Mouse (Mus musculus): ENCODE measurements around the gene Filip1l. TPM values are rescaled to one million over a fixed set of nuclear protein-coding genes. Genes with fewer than 3 reads are reported as not detected.

Filip1l gene
- polyA plus RNA-seq, 1 experiment from 2014 or later, result 11.8 TPM

DNA sequence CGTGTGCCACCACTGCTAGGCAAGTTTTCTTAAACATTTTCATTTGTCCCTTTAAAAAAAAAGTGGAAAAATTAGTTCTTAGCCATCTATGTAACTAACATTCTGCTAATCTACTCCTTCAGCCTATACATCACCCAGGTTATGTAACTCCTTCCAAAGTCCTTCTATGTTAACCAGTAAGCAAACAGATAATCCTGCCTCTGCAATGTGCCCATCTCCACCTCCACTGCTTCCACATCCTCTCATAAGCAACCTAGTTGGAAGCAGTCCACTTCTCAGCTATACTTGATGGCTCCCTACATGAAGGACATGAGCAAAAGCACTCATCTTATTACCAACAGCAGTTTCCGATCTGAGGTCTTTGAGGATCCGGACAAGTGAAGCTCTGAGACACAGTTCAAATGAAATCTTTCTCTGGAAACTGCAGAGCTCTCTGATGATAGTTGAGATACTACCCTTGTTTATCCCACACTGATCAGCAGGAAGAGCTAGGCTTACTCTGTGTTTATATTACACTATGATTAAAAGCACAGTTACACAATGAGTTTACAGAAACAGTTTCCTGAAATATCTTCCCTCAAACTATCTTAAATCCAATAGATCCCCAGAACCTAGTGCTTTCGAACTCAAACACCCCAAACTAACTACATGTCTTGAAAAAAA, 244.5 kb downstream of the Filip1l start:
- no peaks in the 10 kb centered on the region for H3K4me1 ChIP-seq (replicated peaks; ENCODE audit: control insufficient read depth, insufficient read depth, low read length)
- H3K9ac ChIP-seq (ENCODE audit: low read depth, low read length), result no peak overlapping the region
- no peak overlapping the region for H3K4me2 ChIP-seq (replicated peaks; ENCODE audit: low read depth, low read length)
- no peaks in the 10 kb centered on the region for H3K36me3 ChIP-seq (ENCODE audit: control insufficient read depth, insufficient read depth, low read length)
- 92% methylated on average over 4 of the region's 4 CpGs for WGBS
- DNase-seq (ENCODE audit: low spot score), result no peak
- no peak overlapping the region for H3K27ac ChIP-seq (ENCODE audit: low read depth, low read length)
- no peak for ATAC-seq (ENCODE audit: low FRiP score)
- no peaks in the 10 kb centered on the region for H3K27me3 ChIP-seq (ENCODE audit: control insufficient read depth, insufficient read depth, low read length)
- H3K9me3 ChIP-seq (ENCODE audit: control insufficient read depth, low read length), result no peaks in the 10 kb centered on the region
- H3K4me3 ChIP-seq (ENCODE audit: low read depth, low read length), result no peak overlapping the region

DNA sequence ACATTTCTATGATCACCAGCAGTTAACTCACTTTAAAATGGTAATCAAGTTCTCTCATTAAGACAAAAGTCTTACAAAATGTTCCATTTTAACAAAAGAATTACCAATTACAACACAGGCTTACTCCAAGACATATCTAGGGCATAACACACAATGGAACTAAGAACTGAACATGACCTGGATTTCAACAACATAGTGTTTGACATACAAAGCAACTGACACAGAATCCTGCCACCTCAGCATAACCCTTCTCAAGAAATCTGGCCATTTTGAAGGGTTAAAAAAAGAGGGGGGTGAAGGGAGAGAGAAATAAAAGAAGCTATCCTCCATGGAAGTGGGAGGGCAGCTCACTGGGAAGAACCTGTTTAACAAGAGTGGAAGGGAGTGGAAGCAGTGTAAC, 248.1 kb downstream of the Filip1l start:
- H3K27me3 ChIP-seq (ENCODE audit: control insufficient read depth, insufficient read depth, low read length), result no peaks in the 10 kb centered on the region
- H3K27ac ChIP-seq (ENCODE audit: low read depth, low read length), result no peak overlapping the region
- DNase-seq (ENCODE audit: low spot score) (no peak), ATAC-seq (ENCODE audit: low FRiP score) (no peak)
- no peaks in the 10 kb centered on the region for H3K9me3 ChIP-seq (ENCODE audit: control insufficient read depth, low read length)
- H3K36me3 ChIP-seq (ENCODE audit: control insufficient read depth, insufficient read depth, low read length), result no peaks in the 10 kb centered on the region
- no peak overlapping the region for H3K4me2 ChIP-seq (replicated peaks; ENCODE audit: low read depth, low read length)
- H3K9ac ChIP-seq (ENCODE audit: low read depth, low read length), result no peak overlapping the region
- no peak overlapping the region for H3K4me3 ChIP-seq (ENCODE audit: low read depth, low read length)
- no peaks in the 10 kb centered on the region for H3K4me1 ChIP-seq (replicated peaks; ENCODE audit: control insufficient read depth, insufficient read depth, low read length)

DNA sequence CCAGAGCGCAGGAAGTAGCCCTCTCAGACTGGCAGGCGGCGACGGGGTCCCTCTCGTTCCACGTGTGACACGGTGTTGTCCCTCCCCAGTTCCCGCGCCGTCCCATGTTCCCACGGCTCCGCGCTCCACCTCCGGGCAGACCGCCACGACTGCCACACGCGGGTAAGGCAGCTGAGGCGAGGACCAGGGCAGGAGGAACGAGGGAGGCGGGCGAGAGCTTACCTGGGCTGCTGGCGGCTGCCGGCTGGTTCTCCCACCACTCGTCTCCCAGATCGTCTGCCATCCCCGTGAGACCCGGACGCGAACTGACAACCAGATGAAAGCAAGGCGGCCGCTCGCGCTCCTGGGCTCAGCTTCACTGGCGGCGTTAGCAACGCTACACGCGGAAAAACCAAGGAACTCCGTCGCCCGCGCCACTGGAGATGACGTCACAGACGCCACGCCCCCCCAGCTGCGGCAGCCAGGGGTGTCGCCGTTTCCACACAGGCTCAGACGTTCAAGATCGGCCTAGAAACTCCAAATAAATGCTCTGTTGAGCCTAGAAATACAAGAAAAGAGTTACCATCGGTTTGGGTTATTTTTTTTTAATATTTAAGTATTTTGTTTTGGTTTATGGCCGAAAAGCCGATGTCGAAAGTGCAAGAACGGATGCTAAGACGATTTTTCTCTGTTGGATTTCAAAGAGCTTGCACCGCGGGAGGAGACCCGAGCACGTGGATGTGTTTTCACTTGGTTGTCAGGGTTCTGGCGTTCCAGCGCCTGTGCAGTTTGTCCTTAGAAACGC, 253.7 kb downstream of the Filip1l start, which contains the start of gene Cmss1:
Gene Cmss1, minus strand, starts transcription at position 421 of the 784 bp plus-strand sequence.
- Histone ChIP-seq H3K27ac (ENCODE audit: low read depth, low read length) (no peak within 1 kb of the TSS), H3K9me3 (ENCODE audit: control insufficient read depth, low read length) (no peaks in the 10 kb centered on the region)

DNA sequence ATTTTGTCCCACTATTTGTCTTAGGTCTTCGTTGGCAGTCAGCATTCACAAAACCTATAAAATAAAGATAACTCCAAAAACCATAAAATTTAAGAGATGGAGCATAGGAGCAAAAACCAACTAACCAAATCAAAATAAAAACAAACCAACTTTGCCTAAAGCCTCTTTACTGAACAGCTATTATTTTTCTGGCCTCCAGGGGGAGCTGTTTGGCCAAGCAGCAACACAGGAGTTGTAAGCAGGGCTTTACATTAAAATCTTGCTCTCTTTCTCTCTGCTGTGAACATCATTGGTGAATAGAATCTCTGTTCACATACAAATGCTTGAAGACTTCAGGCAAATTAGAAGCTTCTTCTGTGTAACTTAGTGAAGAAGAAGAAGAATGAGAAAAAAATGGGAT, 258.9 kb downstream of the Filip1l start:
- H3K9ac ChIP-seq (ENCODE audit: low read depth, low read length), result no peak overlapping the region
- no peaks in the 10 kb centered on the region for H3K27me3 ChIP-seq (ENCODE audit: control insufficient read depth, insufficient read depth, low read length)
- no peaks in the 10 kb centered on the region for H3K9me3 ChIP-seq (ENCODE audit: control insufficient read depth, low read length)
- H3K4me3 ChIP-seq (ENCODE audit: low read depth, low read length), result no peak overlapping the region
- no peaks in the 10 kb centered on the region for H3K36me3 ChIP-seq (ENCODE audit: control insufficient read depth, insufficient read depth, low read length)
- DNase-seq (ENCODE audit: low spot score) (peak; percentile 61), ATAC-seq (ENCODE audit: low FRiP score) (no peak)
- H3K27ac ChIP-seq (ENCODE audit: low read depth, low read length), result no peak overlapping the region
- H3K4me2 ChIP-seq (replicated peaks; ENCODE audit: low read depth, low read length), result no peak overlapping the region
- H3K4me1 ChIP-seq (replicated peaks; ENCODE audit: control insufficient read depth, insufficient read depth, low read length), result no peaks in the 10 kb centered on the region
- 5% methylated on average over 1 of the region's 1 CpGs for WGBS

More for the DNA sequence above, 253.7 kb downstream of the Filip1l start, which contains the start of gene Cmss1:
- Histone ChIP-seq H3K4me2 (replicated peaks; ENCODE audit: low read depth, low read length) (peak within 1 kb of the TSS; percentile 79), H3K36me3 (ENCODE audit: control insufficient read depth, insufficient read depth, low read length) (no peaks in the 10 kb centered on the region), H3K27me3 (ENCODE audit: control insufficient read depth, insufficient read depth, low read length) (no peaks in the 10 kb centered on the region), H3K4me1 (replicated peaks; ENCODE audit: control insufficient read depth, insufficient read depth, low read length) (no peaks in the 10 kb centered on the region), H3K4me3 (ENCODE audit: low read depth, low read length) (peak within 1 kb of the TSS; percentile 88), H3K9ac (ENCODE audit: low read depth, low read length) (peak within 1 kb of the TSS; percentile 66)
- under 1% methylated on average over 61 of the region's 64 CpGs for WGBS
- DNase-seq (ENCODE audit: low spot score) (peak; percentile 93), ATAC-seq (ENCODE audit: low FRiP score) (peak; percentile 96)

Other genes starting within 250 kb of the Filip1l start
- 62.3 and 74.3 TPM in 2 replicates for gene Tomm70a, start 231.4 kb upstream of the Filip1l start, polyA plus RNA-seq (2014; fragmentation: Nextera tagmentation; extraction: Ambion mirVana)
- 46.6 and 49.0 TPM in 2 replicates for gene Nit2, start 185.8 kb upstream of the Filip1l start, polyA plus RNA-seq (2014; fragmentation: Nextera tagmentation; extraction: Ambion mirVana)
- 26.7 and 33.7 TPM in 2 replicates for gene Tbc1d23, start 121.6 kb upstream of the Filip1l start, polyA plus RNA-seq (2014; fragmentation: Nextera tagmentation; extraction: Ambion mirVana)
- gene Tmem30c, start 60.2 kb upstream of the Filip1l start, polyA plus RNA-seq (2014; fragmentation: Nextera tagmentation; extraction: Ambion mirVana), result 0.17 and 0.20 TPM in 2 replicates